Mouse (Mus musculus): ENCODE results near the gene Pakap. TPM values are rescaled to one million over a fixed set of nuclear protein-coding genes. Genes with fewer than 3 reads are reported as not detected.

The Pakap gene
- 10 to 100 TPM; 37.4 to 44.3 TPM for total RNA-seq (2021)

DNA sequence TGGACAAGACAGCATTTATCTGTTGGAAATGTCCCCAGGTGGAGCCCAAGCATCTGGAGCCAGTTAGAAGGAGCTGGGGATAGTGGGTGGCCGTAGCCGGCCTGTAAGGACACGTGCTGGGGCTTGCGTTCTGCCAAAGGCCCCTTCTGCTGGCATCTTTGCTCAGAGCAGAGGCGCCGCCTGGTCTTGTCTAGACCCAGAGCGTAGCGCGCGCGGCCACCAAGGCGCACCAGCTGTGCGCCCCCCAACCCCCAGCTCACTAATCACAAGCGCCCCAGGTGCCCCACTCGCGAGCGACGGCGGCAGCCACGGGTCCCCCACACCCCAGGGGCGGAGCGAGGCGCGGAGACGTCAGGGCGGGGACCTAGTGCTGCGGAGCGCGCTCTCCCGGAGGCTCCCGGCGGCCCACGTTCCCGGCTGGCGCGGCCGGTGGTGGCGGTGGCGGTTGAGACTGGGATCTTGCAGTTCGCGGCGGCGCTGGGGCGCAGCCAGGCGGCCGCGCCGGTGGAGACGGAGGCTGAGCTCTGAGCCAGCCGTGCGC is at the start of gene Pakap:
TSS of gene Pakap (plus strand) at position 514 of the 541 bp plus-strand sequence.
- DNase-seq (ENCODE audit: low spot score) = peak; percentile 42
- intact Hi-C loops (cut with DNase I) = loop anchor here (2.0 kb wide), 2 partner anchors 19 to 39 kb away; no protein-coding TSS in a partner anchor

DNA sequence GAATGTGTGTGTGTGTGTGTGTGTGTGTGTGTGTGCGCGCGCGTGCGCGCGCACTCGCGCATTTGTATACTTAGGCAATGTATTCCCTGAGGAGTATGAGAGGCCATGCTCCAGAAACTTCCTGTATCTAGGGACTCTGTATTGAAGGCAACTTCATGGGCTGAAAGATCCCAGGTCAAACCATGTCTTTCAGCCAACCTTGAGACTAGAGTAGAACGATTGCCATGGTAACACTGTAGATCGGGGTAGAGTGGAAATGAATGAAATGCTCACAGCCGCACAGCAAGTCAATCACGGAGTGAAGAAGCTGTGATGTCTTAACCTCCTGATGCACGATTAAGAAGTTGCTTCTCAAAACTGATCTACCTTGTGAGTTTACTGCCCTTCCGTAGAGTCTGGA is 44.5 kb upstream of the Pakap start:
- no peak for DNase-seq (ENCODE audit: low spot score)
- intact Hi-C loops (cut with DNase I) = no loop called here

DNA sequence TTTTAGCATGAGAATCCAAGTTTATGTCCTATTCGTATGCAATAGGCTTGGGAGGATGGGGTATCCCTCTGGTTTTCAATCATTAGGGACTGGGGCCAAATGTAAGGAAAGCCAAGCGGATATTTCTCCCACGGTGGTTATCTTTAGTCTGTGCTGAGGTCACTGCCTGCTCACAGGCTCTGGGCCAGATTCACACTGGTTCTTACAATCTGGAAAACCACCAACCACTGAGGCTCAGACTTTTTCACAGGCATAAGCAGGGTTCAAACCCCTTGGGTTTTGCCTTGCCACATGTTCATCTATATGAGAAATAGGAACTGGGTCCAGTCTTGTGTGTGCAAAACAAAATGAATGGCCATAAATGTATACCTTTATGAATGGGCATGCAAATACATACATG is 43.5 kb upstream of the Pakap start:
- intact Hi-C loops (cut with DNase I) = no loop called here

DNA sequence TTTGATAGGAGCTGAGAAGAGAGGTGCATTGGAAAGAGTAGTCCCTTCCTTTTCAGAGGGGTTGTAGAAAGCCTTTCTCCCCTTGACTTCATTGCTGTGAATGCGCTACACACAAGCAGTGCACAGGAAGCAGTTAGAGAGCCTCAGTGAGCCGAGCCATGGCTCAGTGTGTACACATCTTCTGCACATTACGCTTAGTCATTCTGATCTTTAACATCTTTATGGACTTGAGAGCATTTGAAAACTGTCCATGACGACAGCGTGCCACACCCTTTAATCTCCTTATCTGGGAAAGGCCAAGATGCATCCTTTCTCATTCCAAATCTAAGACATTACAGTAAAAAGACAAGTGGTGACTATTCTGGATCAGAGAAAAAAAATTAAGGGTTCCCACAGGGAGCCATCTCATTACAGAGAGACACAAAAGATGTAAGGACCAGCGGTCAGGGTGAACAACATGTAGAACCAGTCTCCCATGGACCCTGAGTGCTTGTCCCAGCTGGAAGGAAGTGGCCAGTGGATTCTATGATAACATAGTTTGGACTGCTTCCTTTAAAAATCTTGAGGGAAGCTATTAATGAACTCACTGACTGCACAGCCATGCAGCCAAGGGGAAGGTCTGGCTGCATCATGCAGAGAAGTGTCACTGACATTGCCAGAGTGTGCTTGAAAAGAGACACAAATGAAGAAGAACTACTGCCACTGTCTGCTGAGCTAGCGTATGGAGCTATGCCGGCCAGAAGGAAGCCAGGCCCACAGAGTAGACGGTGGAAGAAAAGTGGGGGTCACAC is 42.6 kb upstream of the Pakap start:
- intact Hi-C loops (cut with DNase I) = no loop called here
- no peak for DNase-seq (ENCODE audit: low spot score)

More for the DNA sequence above, 43.5 kb upstream of the Pakap start:
- peak; percentile 9 for DNase-seq (ENCODE audit: low spot score)

DNA sequence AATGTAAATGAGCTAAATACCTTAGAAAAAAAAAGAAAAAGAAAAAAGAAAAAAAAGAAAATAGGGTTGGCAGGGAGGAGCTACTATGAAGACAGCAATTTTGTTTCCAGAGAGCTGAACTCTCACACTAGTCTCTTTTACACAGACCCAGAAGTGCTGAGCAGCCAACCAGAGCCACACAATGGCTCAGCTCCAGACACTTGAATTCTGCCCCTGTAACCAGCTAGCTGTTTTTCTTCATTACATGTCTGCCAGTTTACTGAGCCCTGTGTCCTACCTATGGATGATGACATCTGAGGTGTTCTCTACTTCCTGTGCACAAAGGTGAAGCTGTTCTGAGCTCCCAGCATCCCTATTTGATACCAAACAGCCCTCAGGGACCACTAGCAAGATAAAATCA is 39.7 kb upstream of the Pakap start:
- intact Hi-C loops (cut with DNase I) = no loop called here
- no peak for DNase-seq (ENCODE audit: low spot score)

DNA sequence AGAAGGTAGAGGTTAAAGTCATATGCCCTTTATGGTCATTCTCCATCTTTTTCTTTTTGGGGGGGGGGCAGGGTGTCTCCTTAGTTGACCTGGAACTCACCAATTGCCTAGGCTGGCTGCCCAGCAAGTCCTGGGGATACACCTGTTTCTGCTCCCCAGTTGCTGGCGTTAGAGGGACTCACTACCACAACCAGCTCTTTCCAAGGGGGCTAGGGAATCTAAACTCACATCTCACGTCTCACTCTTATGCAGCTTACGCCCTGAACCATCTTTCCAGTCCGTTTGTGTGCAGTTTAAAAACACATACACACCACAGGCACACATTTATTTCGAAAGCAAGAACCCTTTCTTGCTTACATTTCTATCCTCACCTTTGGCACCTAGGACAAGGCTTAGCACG is 34.3 kb upstream of the Pakap start:
- intact Hi-C loops (cut with DNase I) = loop anchor here (5.0 kb wide), 1 partner anchor 74 kb away; no protein-coding TSS in a partner anchor
- no peak for DNase-seq (ENCODE audit: low spot score)

DNA sequence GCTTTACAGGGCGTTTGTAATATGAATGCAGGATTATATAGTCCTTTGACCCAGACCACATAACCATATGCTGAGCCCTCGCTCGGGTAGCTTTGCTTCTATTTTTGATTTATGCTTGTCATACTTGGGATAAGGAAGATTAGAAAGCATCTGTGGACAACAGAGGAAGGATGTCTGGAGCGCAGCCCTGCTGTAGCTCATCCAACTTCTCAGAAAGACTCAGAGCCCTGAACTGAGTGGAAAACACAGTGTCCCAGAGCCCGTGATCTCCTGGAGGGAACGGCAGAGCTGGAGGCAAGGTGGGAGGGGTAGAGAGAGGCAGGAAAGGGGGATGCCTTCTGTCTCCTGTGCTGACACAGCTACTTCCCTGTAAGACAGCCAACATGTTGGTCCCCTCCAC is 33.7 kb upstream of the Pakap start:
- intact Hi-C loops (cut with DNase I) = loop anchor here (5.0 kb wide), 1 partner anchor 73 kb away; no protein-coding TSS in a partner anchor
- DNase-seq (ENCODE audit: low spot score) = no peak

DNA sequence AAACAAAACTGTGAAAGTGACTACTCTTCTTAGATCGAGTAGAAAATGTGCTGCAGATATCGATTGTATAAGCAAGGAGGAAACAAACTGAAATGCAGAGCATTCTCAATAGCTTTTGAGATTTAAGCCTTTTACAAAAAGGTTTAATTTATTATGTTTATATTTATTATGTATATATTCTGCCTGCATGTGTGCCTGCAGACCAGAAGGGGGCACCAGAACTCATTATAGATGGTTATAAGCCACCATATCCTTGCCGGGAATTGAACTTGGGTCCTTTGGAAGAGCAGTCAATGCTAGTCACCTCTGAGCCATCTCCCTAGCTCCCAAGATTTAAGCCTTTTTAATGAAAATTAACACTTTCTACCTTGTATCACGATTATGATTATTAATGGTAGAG is 32.9 kb upstream of the Pakap start:
- intact Hi-C loops (cut with DNase I) = no loop called here
- no peak for DNase-seq (ENCODE audit: low spot score)

DNA sequence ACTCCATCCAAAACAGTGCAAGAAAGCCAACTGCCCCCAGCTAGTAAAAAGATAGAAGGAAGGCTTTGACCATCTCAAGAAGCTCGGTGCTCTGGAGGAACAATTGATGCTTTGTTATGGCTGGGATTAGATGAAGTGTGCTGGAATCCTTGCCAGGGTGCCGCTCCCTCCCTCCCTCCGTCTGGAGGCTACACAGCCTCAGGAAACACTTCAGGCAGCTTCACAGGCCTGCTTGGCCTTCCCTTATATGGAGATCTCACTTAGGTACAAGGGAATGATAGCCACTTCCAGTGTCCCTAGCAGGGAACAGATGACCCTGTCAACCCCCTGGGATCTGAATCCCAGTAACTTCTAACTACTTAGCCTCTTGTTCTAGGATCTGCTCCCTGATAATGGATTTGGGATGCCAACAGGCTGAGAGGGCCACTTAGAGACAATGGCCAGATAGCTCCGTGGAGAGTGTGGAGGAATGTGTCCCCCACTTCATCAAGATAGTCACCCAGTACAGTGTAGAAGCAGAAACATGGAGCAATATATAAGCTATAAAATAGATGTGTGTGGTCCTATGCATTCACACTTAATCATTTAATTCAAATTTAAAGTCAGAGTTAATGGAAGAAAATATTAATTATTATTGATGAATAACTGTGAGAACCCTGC is 29.8 kb upstream of the Pakap start:
- intact Hi-C loops (cut with DNase I) = no loop called here
- DNase-seq (ENCODE audit: low spot score) = no peak

DNA sequence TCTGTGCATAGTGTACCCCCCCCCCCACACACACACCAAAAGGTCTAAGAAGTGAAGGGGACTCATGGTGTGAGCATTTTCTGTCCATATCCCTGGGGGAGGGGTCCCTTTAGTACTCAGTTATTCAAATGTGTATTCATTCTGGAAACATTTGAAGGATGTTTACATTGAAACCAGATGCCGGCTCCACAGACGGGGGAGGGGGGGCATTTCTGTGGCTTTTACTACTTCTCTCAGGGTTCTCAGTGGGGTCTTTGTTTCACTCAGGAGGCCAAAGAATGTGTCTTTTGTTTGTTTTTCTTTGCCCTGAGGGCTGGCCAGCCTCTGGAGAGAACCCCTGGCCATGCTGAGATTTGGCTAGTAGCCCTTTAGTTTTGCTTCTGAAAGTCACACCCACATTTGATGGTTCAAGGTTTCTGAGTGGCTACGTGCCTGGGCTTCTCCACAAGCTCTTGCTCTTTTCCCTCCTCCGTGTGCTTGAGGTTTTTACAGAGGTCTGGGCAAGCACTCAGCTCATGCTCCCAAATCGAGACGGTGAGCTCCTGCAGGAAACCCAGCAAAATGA is 24.2 kb upstream of the Pakap start:
- DNase-seq (ENCODE audit: low spot score) = no peak
- intact Hi-C loops (cut with DNase I) = no loop called here

DNA sequence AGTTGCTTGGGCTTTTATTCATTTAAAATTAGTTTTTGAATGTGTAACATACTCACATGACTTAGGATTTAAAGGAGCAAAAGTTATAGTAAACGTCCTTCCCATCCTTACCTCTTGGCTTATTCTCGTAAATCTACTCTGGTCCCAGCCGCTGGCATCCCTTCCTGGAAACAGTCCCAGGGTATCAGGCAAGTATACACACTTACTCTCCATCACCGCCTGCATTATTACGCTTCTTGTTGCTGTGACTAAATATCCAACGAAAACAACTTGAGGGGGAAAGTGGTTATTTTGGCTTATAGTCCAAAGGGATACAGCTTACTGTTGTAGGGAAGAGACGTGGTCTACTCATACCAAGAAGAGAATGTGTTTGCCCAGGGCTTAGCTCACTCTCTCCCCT is 20.2 kb upstream of the Pakap start:
- no peak for DNase-seq (ENCODE audit: low spot score)
- intact Hi-C loops (cut with DNase I) = no loop called here

DNA sequence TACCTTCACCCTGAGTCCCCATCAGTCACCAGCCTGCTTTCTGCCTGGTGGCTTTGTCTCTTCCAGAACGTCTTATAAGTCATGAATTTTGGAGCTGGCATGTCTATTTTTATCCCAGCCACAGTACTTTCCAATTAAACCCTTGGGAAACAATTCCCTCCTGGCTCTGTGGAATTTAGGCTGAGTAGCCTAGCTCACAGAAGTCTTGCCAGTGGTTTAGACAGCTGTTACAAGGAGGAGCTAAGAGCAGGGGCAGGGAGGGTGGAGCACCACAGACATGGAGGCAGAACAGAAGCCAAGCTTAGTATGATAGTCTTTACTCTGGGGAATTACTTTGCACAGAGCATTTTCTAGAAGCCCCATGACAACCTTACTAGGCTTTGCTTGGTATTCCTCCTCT is 17.8 kb upstream of the Pakap start:
- intact Hi-C loops (cut with DNase I) = no loop called here
- no peak for DNase-seq (ENCODE audit: low spot score)

DNA sequence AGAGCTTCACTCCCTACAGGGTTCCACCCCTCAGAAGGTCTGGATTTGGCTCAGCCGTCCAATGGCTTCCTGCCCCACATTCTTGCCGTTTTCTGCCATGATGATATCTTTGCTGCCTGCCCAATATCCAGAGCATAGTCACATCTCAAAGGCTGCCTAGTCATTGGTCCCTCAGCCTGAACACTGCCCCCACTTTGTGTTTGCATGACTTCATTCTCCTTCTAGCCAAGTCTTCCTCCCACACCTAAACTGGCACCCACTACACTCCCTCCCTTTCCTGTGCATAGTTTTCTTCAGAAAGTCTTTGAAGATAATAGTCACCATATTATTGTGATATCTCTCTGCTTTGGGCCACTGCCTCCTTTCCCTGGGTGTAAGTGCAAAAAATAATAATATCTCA is 10.9 kb upstream of the Pakap start:
- intact Hi-C loops (cut with DNase I) = no loop called here
- no peak for DNase-seq (ENCODE audit: low spot score)

DNA sequence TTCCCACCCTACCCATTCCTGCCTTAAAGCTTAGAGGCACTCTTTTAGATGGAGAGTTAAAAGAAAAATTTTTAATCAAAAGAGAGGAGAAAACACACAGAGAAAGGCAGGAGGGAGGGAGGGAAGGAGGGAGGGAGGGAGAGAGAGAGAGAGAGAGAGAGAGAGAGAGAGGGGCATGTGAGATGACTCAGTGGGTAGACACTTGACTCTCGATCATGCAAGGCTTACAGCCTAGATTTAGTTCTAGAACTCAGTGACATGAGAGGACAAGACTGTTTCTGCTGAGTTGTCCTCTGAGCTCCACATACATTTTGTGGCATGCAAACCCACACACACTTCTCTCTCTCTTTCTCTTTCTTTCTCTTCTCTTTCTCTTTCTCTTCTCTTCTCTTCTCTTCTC is 8.5 kb upstream of the Pakap start:
- intact Hi-C loops (cut with DNase I) = no loop called here

DNA sequence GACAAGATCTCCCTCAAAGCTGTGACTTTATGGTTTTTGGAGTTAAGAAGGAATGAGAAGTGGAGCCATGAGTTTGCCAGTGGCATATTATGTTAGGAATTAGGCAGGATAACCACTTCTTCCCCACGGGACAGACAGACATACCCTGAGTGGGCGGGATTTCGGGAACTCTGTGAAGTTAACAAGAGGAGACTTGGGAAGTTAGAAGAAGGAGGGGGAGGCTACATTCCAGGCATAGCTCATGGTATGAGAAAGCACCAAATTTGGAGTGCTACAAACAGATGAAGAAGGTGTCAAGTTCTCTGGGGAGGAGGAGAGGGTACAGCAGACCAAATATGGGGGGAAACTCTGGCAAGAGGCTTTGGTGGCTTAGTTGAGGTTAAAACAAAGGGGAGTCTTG is 8.0 kb upstream of the Pakap start:
- no peak for DNase-seq (ENCODE audit: low spot score)
- intact Hi-C loops (cut with DNase I) = loop anchor here (5.0 kb wide), 1 partner anchor 68 kb away; no protein-coding TSS in a partner anchor

More for the DNA sequence above, 8.5 kb upstream of the Pakap start:
- DNase-seq (ENCODE audit: low spot score) = no peak

DNA sequence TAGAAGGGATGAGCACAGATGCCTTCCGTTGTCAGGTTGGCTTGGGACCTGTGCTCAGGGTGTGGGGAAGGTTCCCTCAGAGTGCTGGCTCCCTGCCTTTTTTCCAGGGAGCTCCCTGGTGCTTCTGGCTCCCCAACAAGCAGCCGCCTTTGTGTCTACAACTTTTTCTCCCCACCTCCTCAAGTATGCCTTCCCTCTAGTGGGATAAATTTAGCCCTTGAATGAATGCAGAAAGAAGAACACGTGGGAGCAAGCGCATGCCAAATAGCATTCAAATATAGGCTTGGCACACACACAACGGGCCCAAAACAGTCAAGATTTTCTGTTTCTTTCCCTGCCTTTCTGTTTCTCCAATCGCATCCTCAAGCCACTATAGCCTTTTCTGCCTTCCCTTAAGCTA is 6.9 kb upstream of the Pakap start:
- intact Hi-C loops (cut with DNase I) = loop anchor here (5.0 kb wide), 1 partner anchor 69 kb away; no protein-coding TSS in a partner anchor

DNA sequence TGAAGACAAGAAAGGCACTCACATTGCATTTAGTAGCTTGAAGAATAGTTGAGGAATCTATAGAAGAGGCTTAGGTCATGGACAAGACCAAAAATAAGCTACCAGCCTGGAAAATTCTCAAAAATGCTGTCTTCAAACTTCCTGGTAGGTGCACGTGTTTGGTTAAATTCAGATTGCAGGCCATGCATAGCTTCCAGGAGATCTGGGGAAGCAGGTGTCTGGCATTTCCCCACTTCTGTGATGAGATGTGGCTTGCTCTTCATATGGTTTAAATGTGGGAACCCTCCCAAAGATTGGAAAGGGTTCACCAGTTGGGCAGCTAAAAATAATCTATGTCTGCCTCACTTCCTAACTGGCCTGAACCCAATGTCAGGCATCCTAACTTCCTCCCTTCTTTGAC is 2.7 kb upstream of the Pakap start:
- intact Hi-C loops (cut with DNase I) = no loop called here
- DNase-seq (ENCODE audit: low spot score) = no peak

More for the DNA sequence above, 6.9 kb upstream of the Pakap start:
- DNase-seq (ENCODE audit: low spot score) = no peak

DNA sequence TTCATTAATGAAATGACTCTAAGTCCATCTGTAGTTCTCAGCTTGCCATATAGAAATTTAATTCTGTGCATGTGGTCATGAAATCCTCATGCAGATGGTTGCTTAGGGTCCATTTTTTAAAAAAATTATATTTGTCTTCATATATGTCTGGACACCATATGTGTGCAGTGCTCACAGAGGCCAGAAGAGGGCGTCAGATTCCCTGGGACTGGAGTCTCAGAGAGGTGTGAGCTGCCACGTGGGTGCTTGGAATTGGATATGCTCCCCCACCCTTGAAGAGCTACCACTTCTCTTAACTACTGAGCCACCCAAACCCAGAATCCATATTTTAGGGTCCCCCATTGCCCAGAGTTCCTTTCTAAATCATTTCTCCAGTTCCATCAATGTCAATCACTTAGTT is 2.2 kb upstream of the Pakap start:
- intact Hi-C loops (cut with DNase I) = loop anchor here (2.0 kb wide), 1 partner anchor 41 kb away; no protein-coding TSS in a partner anchor
- DNase-seq (ENCODE audit: low spot score) = no peak

DNA sequence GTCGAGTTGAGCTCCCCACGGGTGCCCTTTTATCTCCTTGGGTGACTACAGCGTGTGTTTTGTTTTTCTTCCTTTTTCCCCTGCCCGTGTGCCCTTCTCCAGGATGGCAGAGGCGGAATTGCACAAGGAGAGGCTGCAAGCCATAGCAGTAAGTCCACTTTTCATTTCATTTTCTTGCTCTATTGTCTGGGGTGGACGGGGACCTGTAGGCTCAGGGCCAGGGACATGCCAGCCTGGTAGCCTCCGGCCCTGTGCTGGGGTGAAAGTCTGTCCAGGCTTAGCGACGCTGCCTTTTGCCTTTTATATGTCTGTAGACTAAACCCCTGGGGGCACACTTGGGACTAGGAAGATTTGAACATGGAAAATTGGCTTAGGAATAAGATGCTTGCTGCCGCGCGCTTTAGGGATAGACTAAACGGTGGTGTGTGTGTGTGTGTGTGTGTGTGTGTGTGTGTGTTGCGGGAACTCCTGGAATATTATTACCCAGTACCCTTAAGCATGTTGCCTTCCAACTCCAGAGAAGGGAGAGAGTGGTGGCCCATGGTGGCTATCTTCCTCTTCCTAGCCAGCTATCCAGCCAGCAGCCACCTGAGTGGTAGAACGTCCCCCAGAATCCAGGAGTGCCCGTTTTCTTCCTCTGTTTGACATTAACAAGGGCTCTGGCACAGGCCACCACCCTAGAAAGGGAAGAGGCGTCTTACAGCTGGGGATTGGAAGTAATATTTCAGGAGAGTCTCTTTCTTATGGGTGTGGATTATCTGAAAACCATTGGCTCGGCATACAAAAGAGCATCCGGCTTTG is 489 bp downstream of the Pakap start:
- intact Hi-C loops (cut with DNase I) = loop anchor here (2.0 kb wide), 1 partner anchor 18 kb away; no protein-coding TSS in a partner anchor
- DNase-seq (ENCODE audit: low spot score) = no peak

DNA sequence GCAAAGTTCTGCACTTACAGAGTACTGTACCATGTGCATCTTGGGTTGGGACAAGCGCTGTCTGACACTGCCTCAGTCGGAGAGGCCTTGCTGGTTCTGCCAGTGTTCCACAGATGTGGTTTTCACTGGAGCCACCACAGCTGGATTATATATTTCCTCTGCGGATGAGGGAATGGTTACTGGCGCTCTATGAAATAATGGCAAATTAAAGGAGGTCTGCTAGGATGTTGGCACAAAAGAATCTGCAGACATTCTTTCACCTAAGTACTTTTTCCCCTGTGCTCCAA is 1.0 kb downstream of the Pakap start:
- no peak for DNase-seq (ENCODE audit: low spot score)

More for the DNA sequence above, 1.0 kb downstream of the Pakap start:
- intact Hi-C loops (cut with DNase I) = loop anchor here (2.0 kb wide), 1 partner anchor 18 kb away; no protein-coding TSS in a partner anchor
